8 mouse cellular contexts compared by ENCODE assay signal in the genomic region with DNA sequence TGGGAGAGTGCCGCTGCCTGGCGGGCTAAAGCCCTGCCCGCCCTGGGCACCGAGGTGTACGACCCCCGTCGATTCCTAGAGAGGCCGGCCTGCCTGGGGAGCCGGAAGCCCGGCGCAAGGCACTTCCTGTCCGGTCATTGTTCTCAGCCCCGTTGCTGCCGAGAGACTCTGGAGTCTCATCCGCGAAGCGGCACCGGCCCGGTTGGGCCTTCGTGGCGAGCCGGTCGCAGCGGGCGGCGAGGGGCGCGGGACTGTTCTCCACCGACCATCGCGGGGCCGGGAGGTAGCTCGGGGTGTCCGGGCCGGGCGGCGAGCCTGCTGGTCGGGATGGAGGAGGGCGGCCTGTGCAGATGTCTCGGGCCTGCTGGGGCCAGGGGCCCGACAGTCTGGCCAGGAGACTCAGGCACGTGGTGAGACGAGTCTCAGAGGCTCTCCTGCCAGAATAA. TPM values are rescaled to one million over a fixed set of nuclear protein-coding genes. Genes with fewer than 3 reads are reported as not detected.
DNase-seq lines count a peak whose midpoint lies in the region; ATAC-seq and TF ChIP-seq lines count a peak whose summit lies in the region.

A gene (plus strand): TSS at position 137 of the 446 bp plus-strand sequence.

- H3K79me2 ChIP-seq in liver, adult 2 months (ENCODE audit: control insufficient read depth, insufficient read depth, low read length): no peaks in the 10 kb centered on the region

- no peaks in the 10 kb centered on the region for H3K9me3 ChIP-seq in E14TG2a.4 (ENCODE audit: low read length)
- no peaks in the 10 kb centered on the region for H3K9me3 ChIP-seq in forebrain, embryonic 13.5 days (replicated peaks)
- no peaks in the 10 kb centered on the region for H3K9me3 ChIP-seq in heart, embryonic 15.5 days (replicated peaks)
- no peaks in the 10 kb centered on the region for H3K9me3 ChIP-seq in midbrain, postnatal 0 days (ENCODE audit: low read length)
- H3K9me3 ChIP-seq in stomach, embryonic 15.5 days: no peaks in the 10 kb centered on the region

- peaks cover 34% of the 10 kb centered on the region for H3K36me3 ChIP-seq in E14TG2a.4 (ENCODE audit: insufficient read depth, low read length)
- peaks cover 32% of the 10 kb centered on the region for H3K36me3 ChIP-seq in forebrain, embryonic 13.5 days (ENCODE audit: poor library complexity, severe bottlenecking)
- H3K36me3 ChIP-seq in heart, embryonic 15.5 days: peaks cover 32% of the 10 kb centered on the region
- peaks cover 19% of the 10 kb centered on the region for H3K36me3 ChIP-seq in liver, adult 2 months (ENCODE audit: control insufficient read depth, insufficient read depth, low read length)
- peaks cover 31% of the 10 kb centered on the region for H3K36me3 ChIP-seq in midbrain, postnatal 0 days (ENCODE audit: insufficient read depth, low read length)
- H3K36me3 ChIP-seq in stomach, embryonic 15.5 days: peaks cover 27% of the 10 kb centered on the region

- under 1% methylated on average over 42 of the region's 43 CpGs for WGBS in forebrain, embryonic 13.5 days
- WGBS in heart, embryonic 15.5 days: 1% methylated on average over 43 of the region's 43 CpGs
- 4% methylated on average over 43 of the region's 43 CpGs for whole genome bisulfite sequencing in liver, adult 2 months
- WGBS in midbrain, postnatal 0 days: under 1% methylated on average over 43 of the region's 43 CpGs
- under 1% methylated on average over 43 of the region's 43 CpGs for WGBS in stomach, embryonic 15.5 days

- peaks cover 19% of the 10 kb centered on the region for H3K27me3 ChIP-seq in E14TG2a.4 (ENCODE audit: insufficient read depth, low read length)
- 0 out of 2 replicates have a peak, but pooled peaks cover 2% of the 10 kb centered on the region for H3K27me3 ChIP-seq in forebrain, embryonic 13.5 days
- 0 out of 2 replicates have a peak, but pooled peaks cover 4% of the 10 kb centered on the region for H3K27me3 ChIP-seq in heart, embryonic 15.5 days
- peaks cover 4% of the 10 kb centered on the region; the same call in 1 of the 2 replicates for H3K27me3 ChIP-seq in liver, adult 2 months (ENCODE audit: control insufficient read depth, insufficient read depth, low read length)
- no peaks in the 10 kb centered on the region for H3K27me3 ChIP-seq in midbrain, postnatal 0 days (ENCODE audit: insufficient read depth, low read length)
- no peaks in the 10 kb centered on the region for H3K27me3 ChIP-seq in stomach, embryonic 15.5 days (replicated peaks)

- DNase-seq in kidney, postnatal 10 days: peak; percentile 84
- peak; percentile 3 for DNase-seq in liver, adult 2 months (ENCODE audit: extremely low read depth, low read depth, low spot score)
- peak; percentile 94 for DNase-seq in midbrain, postnatal 0 days (ENCODE audit: low spot score)

- H3K9ac ChIP-seq in forebrain, embryonic 13.5 days: peak within 1 kb of the TSS; percentile 97
- H3K9ac ChIP-seq in heart, embryonic 15.5 days: peak within 1 kb of the TSS; percentile 94
- H3K9ac ChIP-seq in liver, adult 2 months (ENCODE audit: low read depth, low read length): peak within 1 kb of the TSS; percentile 89
- peak within 1 kb of the TSS; percentile 92 for H3K9ac ChIP-seq in midbrain, postnatal 0 days (replicated peaks; ENCODE audit: low read length, poor library complexity, severe bottlenecking)
- H3K9ac ChIP-seq in stomach, embryonic 15.5 days: peak within 1 kb of the TSS; percentile 80

- TF ChIP-seq POLR2A in liver, adult 2 months (IDR thresholded peaks at IDR 0.05; ENCODE audit: extremely low read depth, insufficient read depth, low read length): no peak

- ATAC-seq in cerebellum, adult (ENCODE audit: insufficient number of reproducible peaks, low FRiP score, low TSS enrichment): peak; percentile 79
- peak; percentile 99 for ATAC-seq in forebrain, embryonic 13.5 days
- peak; percentile 88 for ATAC-seq in heart, embryonic 15.5 days (replicated peaks; ENCODE audit: insufficient number of reproducible peaks, insufficient read depth, low FRiP score, low read depth)
- ATAC-seq in midbrain, postnatal 0 days (ENCODE audit: low FRiP score): peak; percentile 99
- peak; percentile 93 for ATAC-seq in stomach, embryonic 15.5 days (ENCODE audit: insufficient read depth, low FRiP score, low read depth)

- H3K4me3 ChIP-seq in E14TG2a.4 (replicated peaks; ENCODE audit: low read length): peak within 1 kb of the TSS; percentile 92
- H3K4me3 ChIP-seq in forebrain, embryonic 13.5 days: peak within 1 kb of the TSS; percentile 87
- H3K4me3 ChIP-seq in heart, embryonic 15.5 days: peak within 1 kb of the TSS; percentile 90
- peak within 1 kb of the TSS; percentile 72 for H3K4me3 ChIP-seq in liver, adult 2 months (ENCODE audit: insufficient read depth, low read depth, low read length)
- H3K4me3 ChIP-seq in midbrain, postnatal 0 days (ENCODE audit: low read depth, low read length): peak within 1 kb of the TSS; percentile 78
- H3K4me3 ChIP-seq in stomach, embryonic 15.5 days (replicated peaks): peak within 1 kb of the TSS; percentile 75

- H3K4me1 ChIP-seq in E14TG2a.4 (replicated peaks; ENCODE audit: low read depth, low read length): peaks cover 10% of the 10 kb centered on the region
- peaks cover 6% of the 10 kb centered on the region for H3K4me1 ChIP-seq in forebrain, embryonic 13.5 days
- H3K4me1 ChIP-seq in heart, embryonic 15.5 days (replicated peaks): peaks cover 6% of the 10 kb centered on the region; the same call in 1 of the 2 replicates
- peaks cover 2% of the 10 kb centered on the region; the same call in 1 of the 2 replicates for H3K4me1 ChIP-seq in liver, adult 2 months (ENCODE audit: control insufficient read depth, insufficient read depth, low read length)
- no peaks in the 10 kb centered on the region for H3K4me1 ChIP-seq in midbrain, postnatal 0 days (ENCODE audit: insufficient read depth, low read length)
- H3K4me1 ChIP-seq in stomach, embryonic 15.5 days: peaks cover 3% of the 10 kb centered on the region; the same call in 1 of the 2 replicates

- no peak for TF ChIP-seq CTCF in E14TG2a.4 (conservative IDR thresholded peaks at IDR 0.05; ENCODE audit: low read length)
- no peak for TF ChIP-seq CTCF in liver, adult 2 months (IDR thresholded peaks at IDR 0.05; ENCODE audit: low read depth, low read length)
- TF ChIP-seq CTCF in midbrain, postnatal 0 days (IDR thresholded peaks at IDR 0.05): peak; percentile 21; the same call in 1 of the 2 replicates

- peak within 1 kb of the TSS; percentile 63 for H3K4me2 ChIP-seq in forebrain, embryonic 13.5 days
- H3K4me2 ChIP-seq in heart, embryonic 15.5 days: peak within 1 kb of the TSS; percentile 81
- H3K4me2 ChIP-seq in midbrain, postnatal 0 days (ENCODE audit: low read depth, low read length, poor library complexity, severe bottlenecking): peak within 1 kb of the TSS; percentile 55
- peak within 1 kb of the TSS; percentile 71 for H3K4me2 ChIP-seq in stomach, embryonic 15.5 days

- peak within 1 kb of the TSS; percentile 74 for H3K27ac ChIP-seq in forebrain, embryonic 13.5 days
- H3K27ac ChIP-seq in heart, embryonic 15.5 days: peak within 1 kb of the TSS; percentile 70
- no peak within 1 kb of the TSS for H3K27ac ChIP-seq in liver, adult 2 months (replicated peaks; ENCODE audit: insufficient read depth, low read depth, low read length)
- H3K27ac ChIP-seq in midbrain, postnatal 0 days (ENCODE audit: low read depth, low read length): peak within 1 kb of the TSS; percentile 77
- H3K27ac ChIP-seq in stomach, embryonic 15.5 days: peak within 1 kb of the TSS; percentile 70

RNA-seq across cellular contexts. Expression of the gene that starts here (rescaled TPM):
- 30.5 TPM in 2 replicates for polyA plus RNA-seq in forebrain, embryonic 13.5 days (2015; fragmentation: Nextera tagmentation; extraction: Ambion mirVana)
- 9.4 and 9.6 TPM in 2 replicates for polyA plus RNA-seq in heart, embryonic 15.5 days (2015; fragmentation: Nextera tagmentation; extraction: Ambion mirVana)
- 0.54 and 1.0 TPM in 2 replicates for total RNA-seq in liver, adult 2 months (2014; rRNA removed)
- polyA plus RNA-seq in liver, adult 2 months (2012; rRNA removed): 0.04 and 0.11 TPM in 2 replicates
- total RNA-seq in midbrain, postnatal 0 days (2014; rRNA removed): 8.7 and 10.0 TPM in 2 replicates
- polyA plus RNA-seq in midbrain, postnatal 0 days (2015; fragmentation: Nextera tagmentation; extraction: Ambion mirVana): 6.8 and 7.8 TPM in 2 replicates
- polyA plus RNA-seq in stomach, embryonic 15.5 days (2015; fragmentation: Nextera tagmentation; extraction: Ambion mirVana): 15.0 and 15.1 TPM in 2 replicates

Comparison
In these comparisons a context has a peak if more than half of its experiments do, and no peak if none do; other contexts are left out.
1. DNase-seq: peak in every context shown above with its lines; median percentile 94 in midbrain, postnatal 0 days; 84 in kidney, postnatal 10 days; 3 in liver, adult 2 months.